Mouse (Mus musculus) T-helper 17 cell (primary cell): ENCODE results near the gene Susd6.

Experiments
- in situ Hi-C, 2 experiments: fragments of 300-600 bp; cut with MboI, MseI; formaldehyde crosslinking; loops; 1 replicate in 1 of 2; 2 replicates in 1 of 2; pipeline ENCODE4 v1.15.1; 2025; ENCODE audit warnings: high pct_unique_total_duplicates in 2 of 2

Gene Susd6

DNA sequence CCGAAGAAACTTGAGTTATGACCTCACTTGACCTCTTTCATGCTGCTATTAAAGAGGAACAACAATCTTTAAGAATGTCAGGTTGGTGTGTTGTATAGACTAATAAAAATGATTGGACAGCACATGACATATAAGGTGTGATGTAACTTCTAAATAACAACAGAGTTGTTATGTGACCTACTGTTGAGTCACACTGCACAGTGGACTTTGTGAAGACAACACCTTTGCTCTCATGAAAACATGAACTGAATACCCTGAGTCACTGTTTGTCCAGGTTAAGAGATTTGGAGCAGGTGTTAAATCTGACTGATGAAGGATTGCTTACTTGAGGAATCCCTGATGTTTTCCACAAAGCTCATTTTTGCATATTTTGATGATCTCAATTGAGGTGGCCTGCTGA is 42.0 kb downstream of the Susd6 start:
- in situ Hi-C loops, result loop anchor here in 1 of 2 experiments (5.0 kb wide), 1 partner anchor 40 kb away; the partner anchor contains the start of gene Susd6

DNA sequence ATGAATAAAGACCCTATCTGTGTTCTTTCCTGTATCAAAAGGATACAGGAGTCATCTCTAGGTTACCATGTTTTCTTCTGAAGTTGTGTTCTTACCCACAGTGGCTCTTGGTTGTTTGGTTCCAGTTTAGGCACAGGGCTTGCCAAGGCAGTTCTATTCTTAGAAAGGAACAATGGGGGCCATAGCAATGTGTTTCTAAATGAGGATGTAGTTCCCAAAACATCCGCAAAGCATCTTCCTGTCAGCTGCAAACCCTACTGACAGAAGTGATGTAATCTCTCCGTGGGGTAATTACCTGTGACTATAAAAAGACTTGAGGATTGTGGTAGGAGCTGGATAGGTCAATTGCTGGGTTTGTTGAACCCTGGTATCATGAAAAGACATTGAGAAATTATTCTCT is 43.2 kb downstream of the Susd6 start:
- in situ Hi-C loops, result loop anchor here in 1 of 2 experiments (5.0 kb wide), 1 partner anchor 41 kb away; the partner anchor contains the start of gene Susd6

DNA sequence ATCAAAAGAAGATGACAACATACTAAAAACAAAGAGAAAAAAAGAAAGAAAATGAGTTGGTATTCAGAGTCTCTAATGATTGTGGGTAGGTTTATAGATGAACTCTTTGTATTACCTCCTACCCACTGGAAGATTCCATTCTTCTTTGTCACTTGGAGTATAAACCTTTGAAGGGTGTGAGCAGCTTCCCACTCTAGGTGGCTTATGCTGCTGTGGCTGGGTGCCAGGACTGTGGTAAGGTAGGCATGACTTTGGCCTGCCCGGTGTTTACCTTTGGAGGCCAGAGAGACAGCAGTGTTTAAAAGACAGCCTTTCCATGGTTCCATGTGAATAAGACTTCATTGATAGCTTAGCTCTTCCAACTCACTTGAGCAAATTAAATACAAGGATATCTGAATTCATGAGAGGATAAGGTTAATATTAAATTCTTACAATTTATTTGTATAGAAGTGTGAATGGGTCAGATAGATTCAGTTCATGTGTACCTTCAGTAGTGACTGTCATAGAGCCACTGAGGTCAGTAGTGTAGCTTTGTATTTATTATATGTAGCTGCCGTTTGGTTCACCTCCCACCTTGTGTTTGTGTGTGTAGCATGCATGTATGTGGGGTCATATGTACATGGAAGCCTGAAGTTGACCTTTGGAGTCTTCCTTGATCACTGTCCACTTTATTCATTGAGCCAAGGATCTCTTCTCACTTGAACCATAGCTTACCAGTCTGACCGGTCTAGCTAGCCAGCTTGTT is 44.0 kb downstream of the Susd6 start:
- in situ Hi-C loops, result loop anchor here in 1 of 2 experiments (5.0 kb wide), 1 partner anchor 42 kb away; the partner anchor contains the start of gene Susd6

DNA sequence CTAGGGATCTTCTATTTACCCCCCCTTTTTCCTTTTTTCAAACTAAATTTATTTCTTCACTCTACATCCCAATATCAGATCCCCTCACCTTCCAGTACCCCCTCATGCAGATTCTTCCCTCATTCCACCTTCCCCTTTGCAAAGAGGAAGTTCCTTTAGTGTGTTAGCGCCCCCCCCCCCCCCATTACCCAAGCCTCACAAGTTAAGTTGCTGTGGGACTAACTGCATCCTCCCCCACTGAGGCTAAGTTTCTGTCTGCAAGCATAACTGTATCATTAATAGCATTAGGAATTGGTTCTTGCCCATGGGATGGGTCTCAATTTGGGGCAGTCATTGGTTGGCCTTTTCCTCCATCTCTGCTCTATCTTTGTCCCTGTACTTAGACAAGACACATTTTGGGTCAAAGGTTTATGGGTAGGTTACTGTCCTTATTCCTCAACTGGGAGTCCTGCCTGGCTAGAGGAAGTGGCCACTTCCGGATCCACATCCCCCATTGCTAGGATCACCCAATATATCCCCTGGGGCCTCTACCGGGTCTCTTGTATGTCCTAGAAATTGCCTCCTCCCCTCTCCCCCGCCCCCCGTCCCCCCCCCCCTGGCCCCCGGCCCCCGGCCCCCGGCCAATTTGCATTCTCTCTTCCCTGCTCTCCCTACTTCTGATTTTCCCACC is 44.7 kb downstream of the Susd6 start:
- in situ Hi-C loops, result loop anchor here in 1 of 2 experiments (5.0 kb wide), 1 partner anchor 43 kb away; the partner anchor contains the start of gene Susd6

DNA sequence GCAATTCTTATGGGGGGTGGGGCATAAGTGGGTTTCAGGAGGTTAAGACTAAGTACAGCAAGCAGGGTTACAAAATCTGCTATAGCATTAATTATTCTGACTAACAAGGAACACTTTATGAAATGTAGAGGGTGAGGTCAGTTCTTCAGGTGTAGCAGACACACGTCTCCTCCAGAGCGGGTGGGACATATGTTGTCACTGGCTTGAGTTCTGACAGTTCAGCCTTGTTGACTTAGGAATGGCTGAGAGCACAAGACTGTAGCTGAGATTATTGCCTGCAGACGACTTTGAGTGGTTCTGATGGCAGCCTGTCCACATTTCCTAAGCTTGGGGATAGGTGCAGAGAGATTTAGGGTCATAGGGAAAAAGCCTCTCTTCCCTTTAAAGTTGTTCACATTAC is 47.3 kb downstream of the Susd6 start:
- in situ Hi-C loops, result no loop called here

DNA sequence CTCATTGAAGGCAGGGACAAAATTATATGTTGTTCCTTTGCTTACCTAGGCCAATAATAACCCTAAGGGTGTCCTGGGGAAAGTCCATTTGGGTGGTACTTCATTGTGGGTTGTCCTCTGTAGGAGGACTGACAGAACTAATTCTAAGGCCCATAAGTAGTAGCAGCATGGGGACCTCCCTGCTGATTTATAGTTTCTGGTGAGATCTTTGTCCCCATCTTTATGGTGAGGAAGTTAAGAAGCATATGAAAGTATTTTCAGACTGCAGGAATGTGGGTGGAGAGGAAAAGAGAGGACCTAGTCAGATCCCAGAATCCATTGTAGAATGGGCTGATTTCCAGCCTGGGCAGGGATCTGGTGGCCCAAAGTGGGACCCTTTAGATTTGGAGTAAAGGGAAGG is 48.0 kb downstream of the Susd6 start:
- in situ Hi-C loops, result no loop called here

DNA sequence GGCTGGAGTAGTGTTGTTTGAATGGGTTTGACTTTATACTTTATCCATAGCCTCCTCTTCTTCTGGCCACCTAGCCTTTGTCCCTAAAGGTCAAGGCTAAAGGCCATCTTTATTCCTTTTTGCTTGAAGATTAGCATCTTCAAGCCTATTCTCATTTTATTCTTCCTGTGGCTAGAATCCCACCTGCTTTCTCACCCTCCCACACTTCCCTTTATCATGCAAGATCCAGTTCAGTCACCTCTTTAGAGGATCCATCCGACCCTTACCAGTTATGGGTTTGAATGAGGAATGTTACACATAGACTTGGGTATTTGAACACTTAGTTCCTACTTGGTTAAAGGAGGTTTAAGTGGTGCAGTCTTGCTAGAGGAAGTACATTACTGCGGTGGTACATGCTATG is 48.5 kb downstream of the Susd6 start:
- in situ Hi-C loops, result no loop called here

DNA sequence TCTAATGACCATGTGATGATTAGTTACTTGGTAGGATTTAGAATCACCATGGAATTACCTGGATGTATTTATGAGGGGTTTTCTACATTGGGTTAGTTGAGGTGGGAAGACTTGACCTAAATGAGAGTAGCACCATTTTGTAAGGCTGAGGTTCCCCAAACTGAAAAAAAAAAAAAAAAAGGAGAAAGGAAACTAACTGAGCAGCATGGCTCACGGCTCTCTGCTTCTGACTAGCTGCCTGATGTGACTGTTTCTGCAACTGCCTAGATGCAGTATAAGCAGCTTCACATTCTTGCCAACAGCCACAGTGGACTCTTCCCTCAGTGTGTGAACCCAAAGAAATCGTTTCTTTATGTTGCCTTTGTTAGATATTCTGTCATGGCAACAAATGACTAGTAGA is 49.3 kb downstream of the Susd6 start:
- in situ Hi-C loops, result no loop called here

DNA sequence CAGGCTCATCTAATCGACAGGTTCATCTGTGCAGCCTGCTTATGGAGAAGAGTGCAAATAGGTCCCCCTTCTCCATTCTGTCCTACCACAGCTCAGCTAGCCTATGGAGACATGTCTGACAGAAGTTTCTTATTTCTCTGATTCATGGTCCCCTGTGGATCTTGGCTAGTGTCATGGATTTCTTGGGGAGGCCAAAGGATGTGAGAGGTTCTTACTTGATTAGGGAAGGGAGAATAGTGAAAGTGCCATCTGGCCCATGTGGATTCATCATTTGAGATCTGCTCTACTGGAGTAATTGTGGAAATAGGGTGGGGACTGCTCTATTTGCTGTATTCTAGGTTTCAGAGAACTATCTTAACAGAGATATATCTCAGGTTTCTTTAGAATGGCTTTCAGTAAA is 51.3 kb downstream of the Susd6 start:
- in situ Hi-C loops, result no loop called here

DNA sequence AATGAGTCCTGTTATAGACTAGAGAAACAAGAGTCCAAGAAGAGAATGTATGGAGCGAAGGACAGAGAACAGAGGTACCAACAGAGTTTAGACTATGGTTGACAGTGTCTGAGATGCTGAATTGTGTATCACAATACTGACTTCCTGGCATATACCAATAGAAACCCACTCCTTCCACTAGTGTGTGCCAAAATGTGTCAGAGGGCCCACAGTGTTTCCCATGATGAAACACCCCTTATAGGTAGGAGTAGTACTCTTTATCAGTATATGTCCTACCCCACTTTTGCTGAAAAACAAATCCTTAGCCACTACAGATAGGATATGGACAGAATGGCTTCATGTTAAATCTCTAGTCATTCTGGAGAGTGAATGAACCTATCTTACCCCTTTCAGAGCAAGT is 52.3 kb downstream of the Susd6 start:
- in situ Hi-C loops, result no loop called here

DNA sequence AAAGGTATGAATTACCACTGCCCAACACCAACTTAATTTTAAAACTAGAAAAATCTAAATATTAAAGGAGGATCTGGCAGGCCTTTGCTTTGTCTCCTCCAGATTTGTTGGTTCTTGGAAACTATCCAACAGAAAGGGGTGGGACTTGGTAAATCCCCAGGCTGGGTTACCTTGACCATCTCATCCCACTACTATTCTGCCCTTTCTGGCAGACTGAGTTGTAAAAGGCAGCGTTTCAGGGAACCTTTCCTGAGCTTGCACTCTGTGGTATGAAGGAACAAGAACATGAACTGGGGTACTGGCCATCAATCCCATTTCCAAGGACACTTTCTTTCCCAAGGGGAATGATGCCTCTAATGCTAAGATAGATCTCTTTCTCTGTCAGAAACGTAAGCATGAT is 52.9 kb downstream of the Susd6 start:
- in situ Hi-C loops, result no loop called here

DNA sequence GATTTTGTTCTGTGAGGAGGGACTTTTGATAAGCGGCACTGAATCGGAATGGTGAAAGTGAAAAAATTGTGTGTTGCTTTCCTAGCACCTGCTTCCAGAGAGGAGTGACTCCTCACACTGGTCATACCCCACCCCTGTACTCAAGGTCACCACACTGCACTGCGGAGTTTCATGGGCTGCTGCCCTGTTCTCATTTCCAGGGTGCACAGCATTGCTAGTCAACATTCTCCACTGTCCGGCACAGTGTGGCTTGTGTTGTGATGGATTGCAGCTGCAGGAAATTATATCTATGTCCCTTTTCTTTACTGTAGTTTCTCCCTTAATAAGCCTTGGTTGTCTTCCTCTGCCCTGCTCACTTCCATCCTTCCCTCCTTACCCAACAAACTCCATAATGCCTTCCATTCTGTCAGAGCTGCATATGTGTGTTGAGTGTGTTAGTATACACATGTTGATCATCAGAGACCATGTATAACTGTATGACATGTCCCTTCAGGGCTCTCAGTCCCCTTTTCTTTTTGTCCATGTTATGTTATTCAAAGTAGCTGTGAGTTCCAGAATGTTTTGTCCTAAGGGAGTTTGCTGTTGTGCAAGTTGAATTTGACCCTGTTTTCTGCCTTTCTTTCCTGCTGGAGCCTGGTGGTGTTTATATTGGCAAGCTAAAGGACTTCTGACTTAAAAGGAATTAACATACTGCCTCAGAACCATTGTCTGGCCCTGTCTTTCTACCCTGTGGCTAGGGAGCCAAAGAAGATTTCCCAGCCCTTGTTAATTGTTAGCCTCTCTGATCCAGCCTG is 53.5 kb downstream of the Susd6 start:
- in situ Hi-C loops, result no loop called here

DNA sequence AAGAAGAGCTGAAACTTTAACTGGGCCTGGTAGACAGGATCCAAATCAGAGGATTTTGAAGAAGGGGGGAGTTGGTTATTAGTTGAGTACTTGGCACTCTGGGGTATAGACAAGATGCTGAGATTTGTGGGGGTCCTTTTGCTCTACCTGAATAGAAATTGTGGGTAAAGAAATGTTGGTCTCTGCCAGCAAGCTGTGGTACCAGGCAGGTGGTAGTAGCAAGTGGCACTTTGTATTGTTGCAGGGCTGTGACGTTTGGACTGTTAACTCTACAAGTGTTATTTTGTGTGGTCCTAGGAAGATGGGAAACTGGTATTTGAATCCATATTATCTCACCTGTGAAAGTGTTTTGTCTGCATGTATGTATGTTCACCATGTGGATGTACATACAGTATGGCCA is 55.6 kb downstream of the Susd6 start:
- in situ Hi-C loops, result no loop called here

DNA sequence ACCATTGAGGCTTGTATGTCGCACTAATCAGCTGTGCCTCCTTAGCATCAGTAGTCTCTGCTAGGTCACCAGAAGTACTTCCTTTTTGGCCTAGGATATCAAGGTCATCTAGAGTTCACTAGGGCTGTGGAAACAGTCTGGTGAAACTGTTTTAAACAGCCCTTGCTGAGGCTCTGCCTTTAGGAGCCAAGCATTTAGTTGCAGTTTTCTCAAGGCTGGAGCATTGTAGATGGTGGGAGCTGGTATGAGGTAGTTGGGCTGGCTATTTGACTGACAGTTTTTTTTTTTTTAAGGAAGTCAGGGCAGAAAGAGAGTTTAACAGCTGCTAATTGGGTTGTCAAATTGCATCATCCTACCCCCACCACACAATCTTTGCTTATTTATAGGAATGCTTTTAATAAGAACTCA is 56.6 kb downstream of the Susd6 start:
- in situ Hi-C loops, result no loop called here

DNA sequence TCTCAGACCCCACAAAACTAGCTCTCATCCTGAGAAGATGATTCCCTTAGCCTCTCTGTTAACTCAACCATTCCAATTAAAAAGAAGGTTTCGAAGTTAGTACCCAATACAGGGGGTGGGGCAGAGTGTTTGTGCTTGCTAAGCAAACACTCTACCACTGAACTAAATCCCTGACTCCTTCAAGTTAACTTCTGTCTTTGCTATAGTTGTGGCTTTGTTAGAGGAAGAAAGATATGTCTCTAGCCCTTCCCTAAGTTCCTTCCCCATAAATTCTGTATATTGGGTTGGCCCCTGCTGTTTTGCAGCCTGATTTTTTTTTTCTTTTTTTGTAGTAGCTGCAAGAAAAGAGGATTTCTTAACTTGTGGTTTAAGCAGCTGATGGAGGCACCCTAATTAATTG is 61.7 kb downstream of the Susd6 start:
- in situ Hi-C loops, result no loop called here

DNA sequence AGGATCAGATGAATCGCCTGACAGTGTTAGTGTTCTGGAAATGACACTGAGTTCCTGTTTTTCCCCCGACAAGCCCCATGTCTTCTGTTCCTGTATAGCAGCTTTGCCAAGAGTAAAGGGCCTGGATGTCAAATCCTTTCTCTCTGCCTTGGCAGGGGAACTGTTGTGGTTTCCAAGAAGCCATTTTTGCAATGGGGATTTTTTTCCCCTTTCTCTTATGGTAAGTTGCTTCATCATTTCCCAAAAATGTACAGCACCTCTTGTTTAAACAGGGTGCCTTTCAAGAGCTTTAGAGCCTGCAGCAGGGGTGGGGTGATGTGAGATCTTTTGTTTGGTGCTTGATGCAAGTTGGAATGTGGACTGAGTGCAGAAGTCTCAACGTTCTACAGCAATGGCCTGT is 63.4 kb downstream of the Susd6 start:
- in situ Hi-C loops, result no loop called here

DNA sequence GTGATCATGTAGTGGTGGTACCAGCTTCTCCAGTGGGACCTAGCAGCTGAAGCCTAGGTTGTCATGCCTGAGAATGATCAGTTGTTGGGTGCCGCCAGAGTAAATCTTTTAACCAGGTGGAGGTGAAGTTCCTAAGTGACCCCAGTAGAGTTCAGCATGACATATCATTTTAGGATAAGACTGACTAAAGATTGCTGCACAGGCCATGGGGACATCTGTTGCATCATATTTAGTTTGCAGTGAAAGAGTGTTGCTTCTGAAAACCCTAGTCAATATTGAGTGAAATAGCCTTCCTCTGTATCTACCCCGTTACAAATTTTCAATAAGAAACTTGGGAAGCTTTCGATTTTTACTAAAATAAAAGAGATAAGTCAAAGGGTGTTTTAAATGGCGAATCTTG is 64.4 kb downstream of the Susd6 start:
- in situ Hi-C loops, result no loop called here

DNA sequence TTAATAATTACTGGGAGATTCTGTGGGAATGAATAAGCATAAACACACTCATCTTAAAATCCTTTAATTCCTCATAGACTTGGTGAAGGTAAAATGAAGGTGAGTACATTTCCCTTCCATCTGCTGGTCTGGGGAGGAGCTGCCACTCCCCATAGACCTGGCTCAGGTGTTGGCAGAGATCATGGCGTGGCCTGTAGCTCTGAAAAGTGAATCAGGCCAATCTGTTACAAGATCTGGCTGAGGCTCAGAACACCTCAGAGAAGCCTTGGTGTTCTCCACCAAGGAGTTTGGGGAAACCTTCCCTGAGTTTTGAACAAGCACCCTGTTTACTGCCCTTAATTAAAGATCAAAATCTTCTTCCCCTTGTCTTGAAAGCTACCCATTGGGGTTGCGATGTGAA is 64.8 kb downstream of the Susd6 start:
- in situ Hi-C loops, result no loop called here

DNA sequence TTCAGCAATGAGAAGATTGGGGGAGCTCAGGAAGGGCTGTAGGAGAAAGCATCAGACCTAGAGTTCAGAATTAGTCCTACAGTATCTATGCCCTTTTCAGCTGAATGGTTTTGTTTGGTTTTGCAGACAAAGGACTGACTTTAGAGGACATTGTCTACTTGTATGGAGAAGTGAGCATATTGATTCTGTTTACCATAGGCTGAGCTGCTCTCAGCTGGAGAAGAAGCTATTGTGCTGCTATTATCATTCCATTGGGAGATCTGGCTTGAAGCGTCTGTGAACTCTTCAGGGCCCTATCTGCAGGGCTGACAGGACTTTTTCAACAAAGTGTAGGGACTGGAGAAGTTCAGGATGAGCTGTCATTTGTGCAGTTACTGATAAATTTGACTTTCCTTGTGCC is 65.3 kb downstream of the Susd6 start:
- in situ Hi-C loops, result no loop called here

DNA sequence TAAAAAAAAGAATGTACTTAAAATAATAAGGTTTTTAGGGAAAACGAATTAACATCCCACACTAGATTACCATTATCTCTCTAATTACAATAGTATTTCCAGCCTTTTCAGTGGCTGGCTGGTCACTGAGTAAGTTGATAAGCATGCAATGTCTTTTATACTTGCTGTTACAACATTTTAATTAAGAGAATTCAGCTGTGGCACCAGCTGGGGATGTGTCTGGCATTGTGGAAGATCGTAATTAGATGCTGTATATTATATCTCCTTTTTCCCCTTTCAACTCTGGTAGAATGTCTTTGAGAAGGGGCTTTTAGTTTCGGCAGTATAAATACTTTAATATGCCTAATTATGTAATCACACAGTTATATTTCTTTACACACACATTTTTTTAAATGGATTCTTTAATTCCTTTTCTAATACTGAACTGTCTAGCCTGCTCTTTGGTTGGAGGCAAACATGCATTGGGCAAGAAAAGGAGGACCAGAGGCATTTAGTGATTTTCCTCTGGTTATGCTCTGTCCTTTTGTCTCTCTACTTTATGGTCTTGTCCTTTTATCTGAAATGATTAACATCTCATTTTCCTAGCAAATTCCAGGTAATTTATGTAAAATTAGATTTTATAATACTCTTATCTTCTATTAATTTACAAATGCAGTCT is 67.5 kb downstream of the Susd6 start:
- in situ Hi-C loops, result no loop called here

DNA sequence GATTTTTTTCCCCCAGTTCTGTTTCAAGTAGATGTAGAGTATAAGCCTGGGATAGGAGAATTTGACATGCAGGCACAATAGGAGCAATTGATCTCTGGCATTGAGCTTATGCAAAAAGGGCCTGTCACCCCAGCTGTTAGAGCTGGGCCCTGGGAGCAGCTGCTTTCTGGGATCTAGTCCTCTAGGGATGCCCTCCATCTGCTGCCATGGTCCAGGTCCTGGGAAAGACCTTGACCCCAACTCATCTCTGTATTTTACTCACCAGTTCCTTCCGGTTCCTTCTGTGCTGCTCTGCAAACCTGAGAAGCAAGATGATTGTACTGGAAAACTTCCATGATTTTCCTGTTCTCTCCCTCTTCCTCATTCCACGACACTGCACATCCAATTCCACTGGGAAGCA is 68.0 kb downstream of the Susd6 start:
- in situ Hi-C loops, result no loop called here

DNA sequence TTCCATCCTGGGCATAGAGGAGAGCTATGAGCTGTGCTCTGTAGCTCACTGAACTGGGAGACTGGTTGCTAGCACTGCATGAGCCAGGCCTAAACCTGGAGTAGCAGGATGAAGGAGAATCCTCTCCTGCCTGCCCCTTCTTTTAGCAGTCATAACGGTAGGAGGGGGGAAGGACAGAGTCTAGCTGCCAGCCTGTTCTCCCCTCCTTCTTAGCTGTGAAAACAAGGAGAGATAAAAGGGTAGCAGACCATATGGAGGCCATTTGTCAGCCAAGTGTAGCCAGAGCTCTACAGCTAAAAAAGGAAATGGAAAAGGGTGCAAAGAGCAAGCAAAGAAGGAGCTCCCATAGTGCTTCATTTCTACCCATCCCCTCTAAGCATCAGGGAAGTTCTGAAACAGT is 71.6 kb downstream of the Susd6 start:
- in situ Hi-C loops, result no loop called here
